Mouse (Mus musculus): Measurements from ENCODE around the gene Lancl1.

Gene Lancl1

DNA sequence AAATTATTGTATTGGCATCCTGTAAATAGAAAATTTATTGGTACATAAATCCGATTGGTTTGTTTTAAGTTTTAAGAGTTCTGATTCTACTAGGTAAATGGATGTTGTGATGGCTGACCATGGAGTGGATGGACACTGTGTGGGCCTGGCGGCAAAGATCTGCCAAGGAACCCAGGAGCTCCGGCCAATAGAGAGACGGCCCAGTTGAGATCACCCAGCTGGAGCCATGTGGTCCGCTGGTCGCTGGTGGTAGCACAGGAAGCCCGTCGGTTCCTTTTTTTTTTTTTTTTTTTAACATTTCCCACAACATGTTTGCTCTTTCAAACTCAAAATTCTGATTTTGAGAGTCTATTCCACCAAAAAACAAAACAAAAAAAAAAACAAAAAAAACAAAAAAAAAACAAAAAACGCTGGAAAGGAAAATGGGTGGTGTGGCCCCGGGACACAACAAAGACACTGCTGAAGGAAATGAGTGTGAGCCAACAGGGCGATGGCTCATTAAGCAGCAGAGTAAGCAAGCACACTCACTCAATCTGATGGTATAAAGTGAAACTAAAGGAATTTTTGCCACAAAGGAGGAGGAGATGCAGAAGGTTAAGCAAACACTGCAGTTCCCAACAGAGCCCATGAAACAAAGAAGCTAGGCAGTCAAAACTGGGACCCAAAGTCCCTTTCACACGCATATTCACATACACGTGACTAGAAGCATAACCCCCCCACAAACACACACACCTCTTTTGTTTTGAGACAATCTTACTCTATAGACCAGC is 21.4 kb downstream of the Lancl1 start:
- DNase-seq (ENCODE audit: low spot score in 2 of 2) = no peak

DNA sequence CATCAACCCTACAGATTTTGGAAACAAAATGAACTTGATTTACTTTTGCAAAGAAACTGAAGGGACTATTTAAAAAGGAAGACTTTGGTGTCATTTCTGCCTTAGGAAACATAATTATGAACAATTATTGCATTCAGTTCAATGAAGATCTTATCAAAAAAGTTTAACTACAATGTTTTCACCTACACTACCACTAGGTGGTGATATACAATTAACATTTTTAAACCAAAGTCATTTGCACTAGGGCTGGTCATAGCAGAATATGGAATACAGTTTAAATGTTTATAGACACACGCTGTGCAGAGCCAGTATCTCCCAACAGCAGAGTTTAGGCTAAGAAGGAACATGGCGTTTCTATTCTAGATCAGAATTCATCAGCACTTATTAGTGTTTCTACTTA is 24.5 kb downstream of the Lancl1 start:
- DNase-seq (ENCODE audit: low spot score in 2 of 2) = no peak

DNA sequence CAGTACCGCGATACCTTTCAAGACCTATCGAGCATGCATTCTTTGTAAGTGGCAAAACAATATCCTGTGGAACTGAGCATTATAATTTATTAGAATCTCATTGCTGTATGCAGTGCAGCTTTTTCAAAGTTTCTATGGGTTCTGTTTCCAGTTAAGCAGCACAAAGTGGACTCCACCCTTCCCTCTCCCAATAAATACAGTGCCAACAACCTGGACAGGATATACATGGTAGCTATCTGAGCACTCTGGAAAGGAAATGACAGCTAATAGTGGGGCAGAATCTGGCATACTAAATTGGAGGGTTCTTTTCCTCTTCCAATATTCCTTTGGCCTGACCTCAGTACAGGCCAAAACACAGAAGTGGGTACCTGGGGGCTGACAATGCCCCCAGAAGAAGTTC is 28.2 kb downstream of the Lancl1 start:
- no peak for DNase-seq (ENCODE audit: low spot score in 2 of 2)

DNA sequence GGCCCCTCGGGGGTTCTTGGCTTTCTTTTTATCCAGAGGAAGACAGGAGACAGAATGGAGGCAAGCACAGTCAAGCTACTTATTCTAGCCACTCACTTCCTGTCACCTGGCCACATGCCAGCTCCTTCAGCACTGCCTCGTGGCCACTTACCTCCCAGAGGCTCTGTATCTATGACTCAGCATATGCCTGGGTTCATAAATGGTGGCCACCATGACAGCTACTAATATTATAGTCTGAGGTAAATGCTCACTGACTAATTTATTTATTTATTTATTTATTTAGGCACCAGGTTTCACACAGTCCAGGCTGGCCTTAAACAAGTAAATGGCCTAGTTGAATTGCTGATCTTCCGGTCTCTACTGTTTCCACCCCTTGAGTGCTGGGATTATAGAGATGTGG is 35.0 kb downstream of the Lancl1 start:
- no peak for DNase-seq (ENCODE audit: low spot score in 2 of 2)

DNA sequence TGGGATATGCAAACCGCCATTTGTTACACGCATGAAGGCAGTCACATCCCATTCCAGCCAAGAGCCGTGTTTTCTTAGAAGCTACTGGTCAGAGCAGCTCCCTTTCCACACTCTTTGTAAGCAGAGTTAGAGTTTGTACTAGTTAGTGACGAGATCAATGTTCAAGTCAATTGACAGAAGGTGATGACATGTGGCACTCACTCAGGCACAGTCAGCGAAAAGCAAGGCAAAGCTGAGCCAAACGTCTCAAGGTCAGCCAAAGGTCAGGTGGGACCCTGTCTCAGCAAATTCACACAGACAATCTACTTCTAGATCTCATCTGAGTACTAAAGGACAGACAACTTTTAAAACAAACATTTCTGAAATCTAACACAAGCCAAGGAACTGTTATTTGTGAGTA is 36.4 kb downstream of the Lancl1 start:
- DNase-seq (ENCODE audit: low spot score in 2 of 2) = no peak

DNA sequence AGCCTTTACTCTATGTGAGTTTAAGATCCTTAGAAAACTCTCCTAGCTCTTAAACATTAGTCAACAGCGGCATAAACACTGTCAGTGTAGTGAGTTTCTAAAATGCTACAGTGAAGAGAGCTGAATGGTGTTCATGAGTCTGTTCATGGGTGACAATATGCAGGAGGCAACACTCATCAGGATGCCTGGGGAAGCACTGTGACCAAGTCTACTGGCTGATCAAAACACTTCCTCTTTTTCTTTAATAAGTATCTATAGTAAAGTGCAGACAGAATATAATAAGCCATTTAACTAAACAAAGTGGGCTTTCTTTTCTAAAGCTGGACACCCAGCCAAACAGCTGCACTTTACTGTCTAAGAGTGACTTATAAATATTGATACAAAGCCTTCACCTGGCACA is 37.3 kb downstream of the Lancl1 start:
- no peak for DNase-seq (ENCODE audit: low spot score in 2 of 2)

DNA sequence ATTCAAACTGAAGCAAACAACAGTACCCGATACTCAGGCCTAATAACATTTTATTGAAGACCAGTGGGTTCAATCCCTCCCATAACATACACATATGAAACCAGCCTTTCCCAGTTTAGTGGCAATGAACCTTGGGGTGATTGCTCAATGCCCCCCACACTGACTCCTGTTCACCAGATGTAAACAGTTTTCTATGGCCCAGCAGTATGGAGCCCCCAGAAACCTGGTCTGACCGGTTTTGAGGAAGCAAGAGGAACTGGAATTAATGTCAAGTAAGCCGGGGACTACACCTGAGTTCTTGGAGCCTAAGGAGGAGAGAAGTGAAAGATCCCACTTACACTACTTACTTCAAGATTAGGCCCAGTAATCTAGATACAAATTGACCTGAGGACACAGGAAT is 38.2 kb downstream of the Lancl1 start:
- no peak for DNase-seq (ENCODE audit: low spot score in 2 of 2)

DNA sequence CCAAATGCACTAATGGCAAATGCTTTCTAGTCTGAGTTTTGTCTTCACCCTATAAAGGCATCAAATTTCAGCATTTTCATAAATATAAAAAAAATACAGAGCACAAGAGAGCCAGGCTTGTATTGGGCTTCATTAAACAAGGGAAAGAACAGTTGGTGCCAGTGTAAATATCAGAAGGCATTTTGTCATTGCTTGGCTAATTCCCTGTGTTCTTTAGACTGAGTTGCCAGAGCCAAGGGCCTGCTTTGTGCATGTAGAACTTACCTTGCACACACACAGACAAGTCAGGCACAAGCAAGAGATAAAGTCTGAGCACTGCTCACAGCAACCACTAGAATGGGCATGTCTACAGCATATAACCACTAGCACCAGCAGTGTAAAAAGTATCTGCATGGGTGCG is 40.1 kb downstream of the Lancl1 start:
- no peak for DNase-seq (ENCODE audit: low spot score in 2 of 2)

DNA sequence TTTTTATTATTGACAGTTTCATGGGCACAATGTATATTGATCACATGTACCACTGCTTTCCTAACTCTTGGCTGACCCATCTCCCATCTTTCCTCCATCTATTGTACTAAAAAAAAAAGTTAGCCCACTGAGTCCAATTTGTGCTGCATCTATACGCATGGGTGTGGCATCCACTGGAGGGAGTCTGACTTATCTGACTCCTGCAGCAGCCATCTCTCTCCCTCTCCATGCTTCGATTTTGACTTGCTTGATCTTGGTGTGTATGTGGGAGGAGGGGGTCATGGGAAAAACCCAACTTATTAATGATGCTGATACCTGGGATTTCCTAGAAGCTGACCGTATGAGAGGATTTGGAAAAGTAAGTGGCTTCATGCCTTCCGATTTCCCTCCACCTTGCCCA is 40.5 kb downstream of the Lancl1 start:
- DNase-seq (ENCODE audit: low spot score in 2 of 2) = no peak

DNA sequence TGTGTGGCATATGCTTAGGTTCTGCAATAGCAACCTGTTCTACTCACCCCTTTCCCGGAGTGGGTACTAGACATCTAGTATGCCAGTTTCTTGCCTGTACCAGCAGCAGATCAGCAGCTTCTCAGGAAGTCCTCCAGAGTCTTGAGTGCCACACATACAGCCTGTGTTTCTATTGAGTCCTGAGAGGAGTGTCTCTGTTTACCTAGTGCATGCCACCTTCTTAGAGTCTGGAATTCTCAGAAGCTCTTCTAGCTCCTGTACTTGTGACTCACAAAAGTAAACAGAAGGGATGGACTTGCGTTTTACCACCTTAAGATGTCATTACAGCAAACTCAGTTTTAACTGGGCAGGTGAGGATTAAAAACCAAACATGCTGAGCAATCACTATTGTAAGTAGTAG is 41.9 kb downstream of the Lancl1 start:
- DNase-seq (ENCODE audit: low spot score in 2 of 2) = no peak

DNA sequence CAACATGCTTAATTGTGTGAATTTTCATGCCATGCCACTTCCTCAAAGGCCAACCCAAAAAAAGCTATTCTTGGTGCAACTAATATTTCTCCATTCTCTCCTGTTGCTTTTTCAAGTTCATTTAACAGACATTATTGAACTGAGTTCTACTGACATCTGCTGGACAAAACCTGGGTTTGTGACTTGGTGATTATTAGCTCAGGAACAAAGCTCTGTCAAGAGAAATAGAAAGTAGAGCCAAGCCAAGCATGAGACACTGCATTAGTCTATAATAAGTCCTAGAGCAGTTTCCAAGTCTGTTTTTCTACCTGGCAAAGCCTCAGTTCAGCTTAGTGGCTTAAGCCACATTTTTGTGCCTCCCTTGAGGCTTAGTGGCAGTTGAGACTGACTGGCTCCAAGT is 45.9 kb downstream of the Lancl1 start:
- DNase-seq (ENCODE audit: low spot score in 2 of 2) = no peak

DNA sequence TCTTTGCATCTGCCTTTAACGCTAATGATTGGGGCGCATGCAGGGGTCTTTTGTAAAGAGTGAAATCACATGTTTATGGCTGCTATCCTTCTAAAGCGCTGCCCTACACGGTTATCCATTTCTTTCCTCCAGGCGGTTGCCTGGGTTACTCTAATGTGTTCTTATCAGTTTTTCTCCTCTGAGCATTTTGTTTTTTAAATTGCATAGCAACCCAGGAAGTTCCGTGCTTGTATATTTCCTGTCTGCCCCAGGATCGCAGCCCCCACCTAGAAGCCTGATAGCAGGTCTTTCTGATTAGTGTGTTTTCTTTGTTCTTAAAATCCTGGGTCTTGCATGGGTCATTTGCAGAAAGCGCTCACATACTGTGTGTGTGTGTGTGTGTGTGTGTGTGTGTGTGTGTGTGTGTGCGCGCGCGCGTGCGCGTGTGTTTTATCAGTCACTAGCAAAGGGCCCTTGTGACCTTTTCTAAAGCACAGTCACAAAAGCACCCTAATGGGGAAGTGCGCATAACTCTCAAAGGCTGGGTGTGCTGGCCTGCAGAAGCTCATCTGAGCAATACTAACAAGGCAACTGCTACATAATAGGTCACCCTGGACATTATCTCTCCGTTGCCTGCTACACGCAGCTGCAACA is 51.0 kb downstream of the Lancl1 start:
- no peak for DNase-seq (ENCODE audit: low spot score in 2 of 2)

DNA sequence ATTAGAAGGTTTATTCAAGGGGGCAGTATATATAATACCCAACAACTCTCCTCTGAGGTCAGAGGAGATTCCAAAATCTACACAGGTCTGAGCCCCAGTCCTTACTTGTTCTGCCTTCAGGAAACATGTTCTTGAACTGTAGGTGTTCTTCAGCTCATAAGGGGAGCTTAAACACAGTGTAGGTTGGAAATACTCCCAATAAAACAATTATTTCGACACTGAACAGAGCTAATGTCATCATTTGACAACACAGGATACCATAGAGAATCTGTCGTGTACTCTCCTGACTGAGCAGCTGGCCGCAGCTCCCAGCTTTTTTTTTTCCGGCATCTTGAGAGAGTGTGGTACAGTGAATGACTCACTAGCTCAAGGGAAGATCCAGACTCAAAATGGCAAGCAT is 52.8 kb downstream of the Lancl1 start:
- no peak for DNase-seq (ENCODE audit: low spot score in 2 of 2)

DNA sequence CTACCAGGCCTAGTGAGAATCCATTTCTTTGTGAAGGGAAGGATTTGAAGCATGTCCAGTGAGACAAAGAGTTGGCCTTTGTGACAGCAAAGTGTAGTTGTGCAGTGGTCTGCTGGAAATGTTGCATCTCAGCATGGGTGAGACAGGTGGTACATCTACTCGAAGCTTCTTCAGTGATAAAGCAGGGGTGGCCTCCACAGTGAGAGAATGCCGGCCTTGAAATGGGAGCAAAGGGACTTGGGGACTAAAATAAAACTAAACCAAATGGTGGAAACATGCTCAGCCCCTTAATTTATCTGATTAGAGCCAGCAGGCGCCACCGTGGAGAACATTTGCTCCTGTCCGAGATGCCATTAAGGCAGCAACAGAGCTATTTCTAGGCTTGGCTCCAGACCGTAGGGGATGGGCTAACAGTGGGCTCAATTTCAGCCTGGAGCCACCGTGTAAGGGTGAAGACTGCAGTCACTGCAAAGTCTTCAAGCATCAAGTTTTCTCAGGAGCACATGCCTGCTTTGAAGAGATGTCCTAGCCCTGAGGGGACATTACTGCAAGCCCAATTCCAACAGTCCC is 53.5 kb downstream of the Lancl1 start:
- DNase-seq (ENCODE audit: low spot score in 2 of 2) = no peak

DNA sequence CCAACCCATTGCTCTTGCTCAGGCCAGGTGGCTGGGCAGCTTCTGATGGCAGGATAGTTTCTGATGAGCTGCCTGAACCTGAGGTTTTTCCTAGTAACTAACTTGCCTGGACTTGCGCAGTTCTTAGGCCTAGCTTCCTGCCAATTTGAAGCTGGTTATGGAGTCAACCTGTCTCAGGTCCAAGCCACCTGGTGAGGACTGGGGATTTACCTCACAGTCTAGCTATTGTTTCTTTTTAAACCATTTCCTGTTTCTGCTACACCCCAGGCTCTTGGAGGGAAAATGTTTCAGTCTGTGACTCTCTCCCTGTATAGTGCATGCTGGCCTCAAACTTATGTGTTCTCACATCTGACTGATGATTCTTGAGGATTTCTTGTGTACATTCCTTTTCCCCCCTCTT is 58.5 kb downstream of the Lancl1 start:
- no peak for DNase-seq (ENCODE audit: low spot score in 2 of 2)

DNA sequence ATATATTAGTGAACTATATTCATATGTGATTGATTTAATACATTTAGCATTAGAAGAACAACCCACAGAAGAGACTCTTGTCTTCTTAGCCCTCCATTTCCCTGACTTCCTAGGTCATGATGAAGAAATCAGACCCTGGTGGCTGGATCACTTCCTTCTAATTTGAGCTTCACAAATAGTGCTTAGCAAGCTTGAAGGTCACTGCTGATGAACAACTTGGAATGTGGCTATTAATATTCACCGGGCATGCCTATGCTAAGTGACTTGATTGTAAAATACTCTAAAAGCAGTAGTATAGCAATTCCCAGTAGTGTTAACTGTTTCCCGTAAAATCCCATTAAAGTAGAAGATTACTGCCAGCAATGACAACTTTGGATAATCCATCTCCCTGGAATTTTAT is 63.2 kb downstream of the Lancl1 start:
- no peak for DNase-seq (ENCODE audit: low spot score in 2 of 2)

DNA sequence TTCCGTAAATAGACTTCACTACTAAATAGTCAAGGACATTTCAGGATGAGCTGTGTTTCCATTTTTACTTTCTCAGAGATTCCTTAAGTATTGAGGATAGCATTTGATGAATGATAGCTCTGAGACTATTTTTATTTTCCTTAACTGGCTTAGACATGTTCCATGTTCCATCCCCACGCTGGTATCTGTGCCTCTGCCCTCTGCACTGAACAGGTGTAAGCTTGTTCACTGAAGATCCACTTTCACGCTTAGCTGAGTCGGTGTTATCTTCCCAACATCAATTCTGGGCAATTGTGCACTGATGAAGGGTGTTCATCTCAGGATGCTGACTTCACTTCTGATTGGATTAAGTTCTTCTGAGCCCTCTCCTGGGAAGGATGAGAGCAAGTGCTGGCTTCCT is 73.8 kb downstream of the Lancl1 start:
- DNase-seq (ENCODE audit: low spot score in 2 of 2) = no peak

DNA sequence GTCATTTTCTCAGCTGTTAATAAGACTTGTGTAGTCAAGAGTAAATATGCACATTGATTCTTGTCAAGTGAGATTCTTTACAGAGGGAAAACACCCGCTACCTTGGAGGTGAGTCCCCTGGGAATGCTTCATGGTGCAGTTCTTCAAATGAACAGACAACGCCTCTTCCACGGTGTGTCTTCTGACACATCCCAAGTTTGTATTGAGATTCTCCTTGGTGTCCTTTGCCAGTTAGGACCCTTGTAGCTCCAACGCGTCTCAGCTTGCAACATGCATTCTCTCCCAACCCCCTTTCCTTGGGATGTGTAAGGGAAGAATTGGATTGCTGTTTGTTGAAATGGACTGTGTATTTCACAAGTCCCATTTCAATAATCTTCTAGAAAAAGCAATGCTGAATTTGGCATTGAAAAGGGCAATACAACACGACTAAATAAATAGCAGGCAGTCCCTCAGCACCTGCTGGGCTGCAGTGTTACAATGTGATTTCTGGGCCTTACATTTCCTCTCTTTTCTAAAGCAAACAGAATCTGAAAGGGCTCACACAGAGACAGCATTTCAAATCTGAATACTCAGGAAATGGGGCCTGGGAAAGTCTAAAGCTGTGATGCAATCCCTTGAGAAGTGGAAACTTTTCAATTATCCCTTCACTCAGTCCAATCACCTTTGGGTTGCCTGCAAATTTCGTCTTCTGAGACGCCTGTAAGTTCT is 78.0 kb downstream of the Lancl1 start:
- DNase-seq (ENCODE audit: low spot score in 2 of 2) = no peak

DNA sequence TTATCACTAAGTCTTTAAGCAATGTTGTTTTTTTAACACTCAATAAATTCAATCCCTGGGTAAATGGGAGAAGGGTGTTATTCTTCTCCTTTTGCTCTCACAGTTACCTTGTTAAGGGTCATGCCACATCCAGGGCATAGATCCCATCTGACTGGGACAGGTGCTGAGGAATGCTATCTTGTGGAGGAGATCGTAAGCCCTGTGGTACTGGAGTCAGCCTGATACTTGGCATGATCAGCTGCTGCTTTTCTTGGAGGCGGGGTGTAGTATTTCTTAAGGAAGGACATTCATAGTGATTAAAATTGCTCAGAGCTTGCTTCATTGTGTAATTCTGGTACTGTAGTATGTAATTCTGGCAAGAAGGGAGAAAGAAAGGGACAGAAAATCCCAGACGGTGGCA is 81.3 kb downstream of the Lancl1 start:
- no peak for DNase-seq (ENCODE audit: low spot score in 2 of 2)

DNA sequence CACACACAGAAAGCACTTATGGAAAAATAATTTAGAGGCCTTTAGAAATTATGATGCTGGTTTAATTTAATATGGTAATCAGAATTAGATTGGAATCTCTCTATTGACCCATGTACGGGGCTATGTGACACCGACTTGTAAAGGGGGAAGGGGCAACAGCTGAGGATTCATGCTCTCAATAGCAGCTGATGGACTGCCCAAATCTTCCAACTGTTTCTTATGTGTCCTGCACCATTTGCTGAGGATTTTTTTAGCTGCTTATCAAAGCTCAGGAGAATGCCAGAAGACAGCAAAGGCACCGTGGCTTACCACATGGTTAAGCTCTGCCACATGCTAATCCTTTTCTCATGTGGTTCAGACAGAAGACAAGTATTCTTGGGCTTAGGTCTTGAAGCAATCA is 87.6 kb downstream of the Lancl1 start:
- DNase-seq (ENCODE audit: low spot score in 2 of 2) = no peak

All from frontal cortex, postnatal 25 days (tissue).